Mouse (Mus musculus) embryonic fibroblast, embryonic 13.5 days (primary cell): ENCODE data around the gene Ttc39b.

Experiments used
- CTCF ChIP-seq: IDR thresholded peaks from 2 replicates; pipeline ENCODE4 v1.5.1; 2011; ENCODE audit warnings: mild to moderate bottlenecking, control low read depth, low read length, moderate library complexity, borderline replicate concordance; ENCODE audit not compliant: insufficient read depth
- POLR2A ChIP-seq: IDR thresholded peaks from 2 replicates; pipeline ENCODE4 v1.6.1; 2011; ENCODE audit warnings: low read depth, mild to moderate bottlenecking, control low read depth, low read length, moderate library complexity

DNA sequence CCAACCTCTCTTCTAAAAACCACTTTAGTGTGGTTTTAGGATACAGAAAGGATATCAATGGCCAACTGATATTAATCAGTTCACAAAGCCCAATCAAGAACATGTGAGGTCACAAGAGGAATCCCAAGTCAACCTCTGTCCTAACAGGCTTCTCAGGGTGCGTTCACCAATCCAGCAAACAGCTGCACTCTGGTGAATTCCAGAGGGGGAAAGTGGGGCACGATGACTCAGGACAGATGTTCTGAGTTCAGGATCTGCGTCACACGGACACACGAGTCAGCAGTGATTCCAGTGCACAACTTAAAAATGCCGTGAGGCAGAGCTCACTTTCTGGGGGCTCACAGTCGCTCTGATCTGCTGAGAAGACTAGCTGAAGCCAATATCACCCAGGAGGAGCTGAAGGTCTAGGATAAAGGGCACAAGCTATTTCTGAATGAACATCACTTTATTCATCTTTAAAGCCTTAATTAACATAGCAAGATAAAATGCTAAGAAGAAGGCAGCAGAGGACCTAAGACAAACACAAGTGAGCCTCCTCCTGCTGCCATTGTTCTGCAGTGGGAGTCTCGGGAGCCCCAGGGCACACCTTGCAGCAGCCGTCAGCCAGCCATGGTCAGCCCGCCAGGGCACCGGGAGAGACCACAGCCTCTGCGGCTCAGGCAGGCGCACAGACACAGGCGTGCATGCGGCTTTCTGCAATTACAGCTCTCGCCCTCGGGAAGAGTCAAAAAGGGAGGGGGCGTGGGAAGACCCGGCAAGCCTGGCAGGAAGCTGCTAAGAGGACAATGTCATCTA, 39.9 kb downstream of the Ttc39b start:
- TF ChIP-seq POLR2A (no peak), CTCF (no peak)
